Mouse (Mus musculus) embryonic facial prominence, embryonic 15.5 days (tissue): Measurements from ENCODE around the gene Tns3. TPM values are rescaled to one million over a fixed set of nuclear protein-coding genes. Genes with fewer than 3 reads are reported as not detected.
"Not testable (repeated sequence)": the region's sequence is repeated elsewhere in the genome, so short reads cannot be mapped to it uniquely, and the experiment has no call there.

ENCODE experiments used
- ATAC-seq: fragments of 200-750 bp; cut with Nextera tagmentation; 2 replicates; pipeline ENCODE4 v1.8.0; 2017; ENCODE audit warnings: low read depth, moderate TSS enrichment; ENCODE audit not compliant: insufficient number of reproducible peaks, low FRiP score, low TSS enrichment
- H3K27ac ChIP-seq: fragments of 300-500 bp; sonication (generic); replicated peaks from 2 replicates; pipeline ENCODE4 v1.5.1; 2015; ENCODE audit warnings: mild to moderate bottlenecking, inconsistent platforms
- H3K27me3 ChIP-seq: fragments of 300-500 bp; sonication (generic); 2 replicates; pipeline ENCODE4 v1.6.1; 2015; ENCODE audit warnings: inconsistent platforms
- H3K36me3 ChIP-seq: fragments of 300-500 bp; sonication (generic); 2 replicates; pipeline ENCODE4 v1.6.1; 2015; ENCODE audit warnings: mild to moderate bottlenecking, inconsistent platforms
- H3K4me1 ChIP-seq: fragments of 300-500 bp; sonication (generic); 2 replicates; pipeline ENCODE4 v1.6.1; 2015; ENCODE audit warnings: inconsistent platforms
- H3K4me2 ChIP-seq: fragments of 300-500 bp; sonication (generic); replicated peaks from 2 replicates; pipeline ENCODE4 v1.6.1; 2015; ENCODE audit warnings: mild to moderate bottlenecking, inconsistent platforms
- H3K4me3 ChIP-seq: fragments of 300-500 bp; sonication (generic); replicated peaks from 2 replicates; pipeline ENCODE4 v1.5.1; 2015; ENCODE audit warnings: mild to moderate bottlenecking, inconsistent platforms
- H3K9ac ChIP-seq: fragments of 300-500 bp; sonication (generic); 2 replicates; pipeline ENCODE4 v1.6.1; 2015; ENCODE audit warnings: inconsistent platforms
- H3K9me3 ChIP-seq: fragments of 300-500 bp; sonication (generic); replicated peaks from 2 replicates; pipeline ENCODE4 v1.6.1; 2016; ENCODE audit warnings: inconsistent platforms
- WGBS: fragments of 180-500 bp; shearing (Covaris S2); methylation state at CpG from one replicate; pipeline ENCODE4 v1.1.7; 2015; 5-methylcytosine and 5-hydroxymethylcytosine counted together
- polyA plus RNA-seq: library from polyadenylated mRNA; unstranded; fragments of >200 nt; fragmentation: Nextera tagmentation; extraction: Ambion mirVana; gene quantifications from 2 replicates; pipeline ENCODE4 v1.2.1, GENCODE M21; 2015

Gene Tns3
- polyA plus RNA-seq, 1 experiment from 2014 or later: 23.4 TPM

GRCm38 (mm10) chr11:8544355-8544754 lies 120.0 kb downstream of the Tns3 start:
- H3K4me1 ChIP-seq: peaks cover 40% of the 10 kb centered on the region
- no peaks in the 10 kb centered on the region for H3K27me3 ChIP-seq
- H3K9me3 ChIP-seq: no peaks in the 10 kb centered on the region
- H3K27ac ChIP-seq: no peak overlapping the region
- no peak overlapping the region for H3K4me2 ChIP-seq
- WGBS: 34% methylated on average over 6 of the region's 6 CpGs
- no peak overlapping the region for H3K4me3 ChIP-seq
- no peak overlapping the region for H3K9ac ChIP-seq
- no peak for ATAC-seq
- H3K36me3 ChIP-seq: peaks cover 9% of the 10 kb centered on the region

GRCm38 (mm10) chr11:8541222-8541815 lies 123.0 kb downstream of the Tns3 start:
- Histone ChIP-seq H3K27me3 (no peaks in the 10 kb centered on the region), H3K27ac (0 out of 2 replicates have a peak overlapping the region, but pooled peaks have one; percentile 7), H3K4me2 (no peak overlapping the region), H3K36me3 (peaks cover 5% of the 10 kb centered on the region; the same call in 1 of the 2 replicates), H3K9me3 (no peaks in the 10 kb centered on the region), H3K4me1 (peaks cover 57% of the 10 kb centered on the region), H3K4me3 (no peak overlapping the region), H3K9ac (no peak overlapping the region)
- WGBS: 58% methylated on average over 9 of the region's 9 CpGs
- ATAC-seq: peak; percentile 48; the same call in 1 of the 2 replicates

DNA sequence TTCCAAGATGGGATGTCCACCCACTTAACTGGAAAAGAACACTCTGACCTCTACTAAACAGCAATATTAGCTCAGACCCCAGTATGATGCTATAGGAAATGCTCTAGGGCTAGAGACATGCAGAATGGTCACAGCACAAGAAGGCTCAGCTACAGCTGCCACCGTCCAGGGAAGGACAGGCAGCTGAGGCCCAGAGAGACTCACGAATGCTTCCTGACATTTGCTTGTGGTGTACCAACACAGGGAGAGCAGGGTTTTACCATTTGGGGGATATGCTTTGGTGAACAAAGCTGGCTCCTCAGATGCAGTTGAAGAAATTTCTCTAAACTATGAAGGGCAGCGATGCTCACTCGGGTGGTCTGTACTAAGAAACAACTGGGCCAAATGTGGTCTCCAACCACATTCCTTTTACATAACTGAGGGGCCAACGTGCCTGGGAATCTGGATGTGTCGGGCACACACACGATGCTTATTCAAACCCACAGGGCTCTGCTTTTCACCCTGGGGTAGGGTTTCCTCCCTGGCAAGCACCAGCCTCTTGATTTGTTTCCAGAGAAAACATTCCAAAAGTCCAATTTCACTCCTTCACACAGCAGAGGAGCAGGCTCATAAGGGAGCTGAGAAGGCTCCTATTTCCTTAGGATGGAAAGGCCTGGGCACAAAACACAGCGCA lies 124.6 kb downstream of the Tns3 start:
- Histone ChIP-seq H3K9me3 (no peaks in the 10 kb centered on the region), H3K27me3 (no peaks in the 10 kb centered on the region), H3K4me3 (no peak overlapping the region), H3K9ac (no peak overlapping the region), H3K36me3 (0 out of 2 replicates have a peak, but pooled peaks cover 3% of the 10 kb centered on the region), H3K4me1 (peaks cover 57% of the 10 kb centered on the region), H3K27ac (peak overlapping the region; percentile 80), H3K4me2 (no peak overlapping the region)
- ATAC-seq: peak; percentile 82
- WGBS: 30% methylated on average over 8 of the region's 8 CpGs

- Histone ChIP-seq H3K4me2 (no peak overlapping the region), H3K27me3 (no peaks in the 10 kb centered on the region), H3K4me3 (no peak overlapping the region), H3K9ac (no peak overlapping the region), H3K9me3 (no peaks in the 10 kb centered on the region), H3K36me3 (peaks cover 6% of the 10 kb centered on the region; the same call in 1 of the 2 replicates), H3K27ac (peak overlapping the region; percentile 59), H3K4me1 (peaks cover 45% of the 10 kb centered on the region)
- WGBS: 44% methylated on average over 5 of the region's 5 CpGs
- peak; percentile 26; the same call in 1 of the 2 replicates for ATAC-seq
These were observed 127.2 kb downstream of the Tns3 start for GRCm38 (mm10) chr11:8537013-8537614.

GRCm38 (mm10) chr11:8534893-8535292 lies 129.4 kb downstream of the Tns3 start:
- ATAC-seq: no peak
- Histone ChIP-seq H3K36me3 (peaks cover 20% of the 10 kb centered on the region), H3K27me3 (no peaks in the 10 kb centered on the region), H3K9ac (no peak overlapping the region), H3K4me1 (peaks cover 22% of the 10 kb centered on the region), H3K27ac (no peak overlapping the region), H3K9me3 (no peaks in the 10 kb centered on the region), H3K4me2 (no peak overlapping the region), H3K4me3 (no peak overlapping the region)
- 21% methylated on average over 4 of the region's 4 CpGs for WGBS

DNA sequence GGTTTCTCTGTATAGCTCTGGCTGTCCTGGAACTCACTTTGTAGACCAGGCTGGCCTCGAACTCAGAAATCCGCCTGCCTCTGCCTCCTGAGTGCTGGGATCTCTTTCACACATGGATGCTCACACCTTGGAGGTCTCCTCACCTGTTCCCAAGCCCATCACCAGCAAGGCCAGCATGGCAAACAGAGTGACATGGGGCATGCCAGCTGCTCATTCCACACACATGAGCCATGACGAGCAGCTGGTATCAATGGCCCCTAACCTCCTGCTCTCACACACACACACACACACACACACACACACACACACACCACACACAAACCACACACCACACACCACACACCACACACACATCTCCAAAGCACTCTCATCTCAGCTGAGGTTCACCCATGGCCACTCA lies 131.6 kb downstream of the Tns3 start:
- not testable (repeated sequence) for H3K4me3 ChIP-seq, ATAC-seq, H3K4me1 ChIP-seq, H3K9ac ChIP-seq, H3K27me3 ChIP-seq, H3K27ac ChIP-seq, H3K4me2 ChIP-seq, H3K9me3 ChIP-seq
- WGBS: 96% methylated on average over 3 of the region's 3 CpGs
- H3K36me3 ChIP-seq: peaks cover 28% of the 10 kb centered on the region

- H3K9me3 ChIP-seq: no peaks in the 10 kb centered on the region
- H3K4me2 ChIP-seq: no peak overlapping the region
- no peak overlapping the region for H3K27ac ChIP-seq
- ATAC-seq: peak; percentile 37; the same call in 1 of the 2 replicates
- 90% methylated on average over 10 of the region's 10 CpGs for WGBS
- peaks cover 28% of the 10 kb centered on the region for H3K36me3 ChIP-seq
- no peak overlapping the region for H3K4me3 ChIP-seq
- peaks cover 4% of the 10 kb centered on the region for H3K4me1 ChIP-seq
- no peak overlapping the region for H3K9ac ChIP-seq
- H3K27me3 ChIP-seq: no peaks in the 10 kb centered on the region
These were observed 132.1 kb downstream of the Tns3 start for GRCm38 (mm10) chr11:8532112-8532747.

- no peaks in the 10 kb centered on the region for H3K9me3 ChIP-seq
- no peak overlapping the region for H3K9ac ChIP-seq
- H3K4me1 ChIP-seq: peaks cover 14% of the 10 kb centered on the region
- WGBS: 62% methylated on average over 4 of the region's 4 CpGs
- no peaks in the 10 kb centered on the region for H3K27me3 ChIP-seq
- H3K4me3 ChIP-seq: no peak overlapping the region
- H3K4me2 ChIP-seq: no peak overlapping the region
- ATAC-seq: no peak
- peaks cover 28% of the 10 kb centered on the region for H3K36me3 ChIP-seq
- H3K27ac ChIP-seq: no peak overlapping the region
These were observed 133.8 kb downstream of the Tns3 start for GRCm38 (mm10) chr11:8530506-8530905.

DNA sequence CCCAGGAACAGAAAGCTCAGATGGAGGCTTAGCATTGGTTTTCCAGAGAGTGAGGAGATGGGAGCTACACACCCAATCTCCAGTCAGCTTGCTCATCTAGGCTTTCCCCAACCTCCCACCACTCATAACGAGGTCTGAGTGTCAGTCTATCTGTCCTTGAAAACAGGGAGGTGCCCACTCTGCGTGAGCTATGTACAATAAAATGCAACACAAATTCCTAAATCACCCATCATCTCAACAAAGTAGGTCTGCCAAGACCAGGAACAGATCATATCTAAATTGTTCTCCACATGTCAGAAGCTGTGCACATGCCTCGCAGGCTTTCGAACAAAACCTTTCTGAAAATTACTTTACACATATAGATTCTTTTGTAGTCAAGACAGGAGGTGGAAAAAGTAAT lies 134.3 kb downstream of the Tns3 start:
- ATAC-seq: no peak
- peaks cover 28% of the 10 kb centered on the region for H3K36me3 ChIP-seq
- 79% methylated on average over 4 of the region's 4 CpGs for WGBS

DNA sequence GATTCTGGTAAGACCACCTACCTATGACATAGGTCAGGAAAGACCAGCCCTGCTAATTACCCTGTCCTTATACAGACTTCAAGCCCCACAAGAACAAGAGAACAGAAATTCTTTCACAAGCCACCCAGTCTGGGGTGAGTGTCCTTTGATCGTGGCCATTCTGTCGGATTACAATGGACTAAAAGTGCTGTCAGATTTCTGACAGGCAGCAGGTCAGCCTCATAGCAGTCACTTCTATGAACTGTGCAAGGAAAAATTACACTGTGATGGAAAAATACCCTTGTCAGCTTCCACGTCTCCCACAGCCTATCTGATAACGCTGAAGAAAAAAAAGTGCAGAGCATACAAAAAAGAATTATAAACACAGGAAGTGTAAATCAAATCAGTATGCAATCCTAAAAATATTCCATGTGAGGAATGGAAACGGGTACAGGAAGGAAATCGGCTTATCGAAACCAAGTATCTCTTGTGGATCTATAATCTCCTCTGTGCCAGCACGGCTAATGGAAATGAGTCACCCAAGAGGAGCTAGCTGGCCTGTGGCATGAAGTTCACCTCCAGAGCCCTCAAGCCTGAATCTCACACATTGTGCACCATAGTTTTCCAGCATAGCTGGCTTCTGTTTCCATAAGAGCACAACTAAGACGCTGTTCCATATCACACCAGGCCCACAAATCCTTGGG lies 138.7 kb downstream of the Tns3 start:
- Histone ChIP-seq H3K4me1 (peaks cover 27% of the 10 kb centered on the region), H3K9ac (no peak overlapping the region), H3K4me3 (no peak overlapping the region), H3K27me3 (no peaks in the 10 kb centered on the region), H3K27ac (0 out of 2 replicates have a peak overlapping the region, but pooled peaks have one; percentile 44), H3K4me2 (no peak overlapping the region), H3K9me3 (no peaks in the 10 kb centered on the region), H3K36me3 (peaks cover 34% of the 10 kb centered on the region)
- no peak for ATAC-seq
- 53% methylated on average over 9 of the region's 9 CpGs for WGBS

More for the DNA sequence above, 134.3 kb downstream of the Tns3 start:
- no peak overlapping the region for H3K4me2 ChIP-seq
- H3K27me3 ChIP-seq: no peaks in the 10 kb centered on the region
- no peak overlapping the region for H3K27ac ChIP-seq
- no peak overlapping the region for H3K4me3 ChIP-seq
- H3K9ac ChIP-seq: no peak overlapping the region
- peaks cover 14% of the 10 kb centered on the region for H3K4me1 ChIP-seq
- H3K9me3 ChIP-seq: no peaks in the 10 kb centered on the region
